In the genomic region with DNA sequence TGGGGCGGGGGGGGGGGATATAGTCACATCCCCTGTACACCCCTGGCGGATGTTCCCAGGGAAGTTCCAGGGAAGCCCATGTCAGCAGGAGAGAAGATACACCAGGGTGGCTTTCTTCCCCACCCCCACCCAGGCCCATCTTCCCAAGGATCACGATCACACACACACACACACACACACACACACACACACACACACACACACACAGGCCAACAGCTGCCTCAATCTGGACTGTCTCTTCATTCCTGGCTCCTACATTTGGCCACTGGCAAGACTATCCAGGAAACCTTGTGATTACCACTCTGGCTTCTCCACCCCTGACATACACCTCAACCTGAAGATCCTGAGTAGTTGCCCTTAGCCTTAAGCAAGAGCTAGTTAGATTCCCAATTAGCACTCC, we compare ENCODE assay signal across 19 mouse cellular contexts. TPM values are rescaled to one million over a fixed set of nuclear protein-coding genes. Genes with fewer than 3 reads are reported as not detected.
A peak's percentile ranks its signal among the peaks of the same experiment; 100 is the strongest.
DNase-seq lines count a peak whose midpoint lies in the region; TF ChIP-seq lines count a peak whose summit lies in the region.
"Had no signal": no experiment of that assay in that cellular context is flagged by ENCODE, and none has a peak within 500 bp of the region (broad histone marks: within the 10 kb centered on the region; RNA-seq: fewer than 3 reads in every experiment).

No protein-coding gene starts in this region.

- no peak overlapping the region for H3ac ChIP-seq in myocyte (ENCODE audit: control insufficient read depth, insufficient read length)

- H3K4me3 ChIP-seq in myocyte: no peak overlapping the region

- peak; percentile 30 for DNase-seq in retina, postnatal 1 day
- no peak for DNase-seq in retina, embryonic 14.5 days (ENCODE audit: low spot score)
- no peak for DNase-seq in right cerebral cortex, postnatal 10 days (ENCODE audit: low spot score in 2 of 2)
- DNase-seq: adrenal gland, adult 2 months; adrenal gland, adult 8-10 months; adrenal gland, postnatal 10 days; adrenal gland, postnatal 14 days; adrenal gland, postnatal 25 days; adrenal gland, postnatal 36 days; B cell, adult 2 months; cerebellum, adult 11 months; cerebellum, adult 11-12 months; cerebellum, adult 18-20 months had no signal

- H3K27me3 ChIP-seq in myocyte (ENCODE audit: control insufficient read depth, insufficient read depth, insufficient read length): no peaks in the 10 kb centered on the region
- H3K27me3 ChIP-seq: CH12.LX had no signal

- H3K79me2 ChIP-seq in myocyte (ENCODE audit: control insufficient read depth, insufficient read depth): no peaks in the 10 kb centered on the region

- no peak for TF ChIP-seq POLR2A in myocyte (IDR thresholded peaks at IDR 0.05; ENCODE audit: insufficient read length, low read depth)

- no peak overlapping the region for H3K4me2 ChIP-seq in myocyte (ENCODE audit: low read depth)

- no peaks in the 10 kb centered on the region for H3K36me3 ChIP-seq in myocyte (ENCODE audit: control insufficient read depth, insufficient read depth)
- H3K36me3 ChIP-seq: G1E had no signal

TF ChIP-seq in myocyte, 11 proteins besides CTCF, POLR2A, EP300 and RAD21:
- TF ChIP-seq TCF3 (IDR thresholded peaks at IDR 0.05; ENCODE audit: insufficient read length, low read depth) (no peak), TCF12 (IDR thresholded peaks at IDR 0.05; ENCODE audit: insufficient read depth, poor library complexity, severe bottlenecking) (peak; percentile 36), E2F4 (IDR thresholded peaks at IDR 0.05; ENCODE audit: insufficient read depth) (no peak), MYOD1 (IDR thresholded peaks at IDR 0.05; ENCODE audit: control insufficient read depth in 1 of 3, insufficient read length in 2 of 3, low read depth in 2 of 3) (peak in 2 of 3 experiments; percentile 28 to 76), MYOG (IDR thresholded peaks at IDR 0.05; ENCODE audit: control insufficient read depth in 1 of 3, insufficient read depth in 1 of 3, insufficient read length in 2 of 3, low read depth in 2 of 3) (peak in 2 of 3 experiments; percentile 60 to 69), POLR2AphosphoS2 (IDR thresholded peaks at IDR 0.05; ENCODE audit: insufficient read length, low read depth) (no peak)

RNA-seq across cellular contexts. Expression of gene Zfp385c, which starts 6.9 kb away (rescaled TPM):
- 0.24 TPM for polyA plus RNA-seq in myocyte (2012; fragmentation: generic; extraction: Trizol)
- polyA plus RNA-seq: C2C12, G1E, Patski had no signal

RNA-seq across cellular contexts. Expression of gene Dhx58, which starts 18.7 kb away (rescaled TPM):
- polyA plus RNA-seq in myocyte (2012; fragmentation: generic; extraction: Trizol): 0.40 TPM

RNA-seq across cellular contexts. Expression of gene Kat2a, which starts 26.9 kb away (rescaled TPM):
- 29.9 TPM for polyA plus RNA-seq in myocyte (2012; fragmentation: generic; extraction: Trizol)

RNA-seq across cellular contexts. Expression of gene Hspb9, which starts 28.3 kb away (rescaled TPM):
- 0.23 TPM for polyA plus RNA-seq in myocyte (2012; fragmentation: generic; extraction: Trizol)
- polyA plus RNA-seq: adrenal gland, adult 2 months; brain, embryonic 14.5 days had no signal

RNA-seq across cellular contexts. Expression of gene Rab5c, which starts 52.6 kb away (rescaled TPM):
- 128 TPM for polyA plus RNA-seq in myocyte (2012; fragmentation: generic; extraction: Trizol)
